Mouse (Mus musculus) forebrain, embryonic 11.5 days (tissue): ENCODE measurements around the gene Tuba3b. TPM values are rescaled to one million over a fixed set of nuclear protein-coding genes. Genes with fewer than 3 reads are reported as not detected.

ENCODE experiments used
- ATAC-seq: fragments of 200-750 bp; cut with Nextera tagmentation; replicated peaks from 2 replicates; pipeline ENCODE4 v1.8.0; 2017; ENCODE audit warnings: moderate TSS enrichment; ENCODE audit not compliant: low FRiP score
- DNase-seq: peaks from one replicate; pipeline ENCODE4 v3.0.0-alpha.2; 2017; ENCODE audit warnings: low spot score
- H3K27ac ChIP-seq: fragments of 300-500 bp; sonication (generic); 2 replicates; pipeline ENCODE4 v1.5.1; 2014; ENCODE audit warnings: low read depth, low read length
- H3K27me3 ChIP-seq: fragments of 300-500 bp; sonication (generic); 2 replicates; pipeline ENCODE4 v1.6.1; 2014; ENCODE audit warnings: mild to moderate bottlenecking, low read length, mixed read lengths; ENCODE audit not compliant: control insufficient read depth, insufficient read depth
- H3K36me3 ChIP-seq: fragments of 300-500 bp; sonication (generic); 2 replicates; pipeline ENCODE4 v1.6.1; 2014; ENCODE audit warnings: mild to moderate bottlenecking, low read length, moderate library complexity, mixed read lengths; ENCODE audit not compliant: control insufficient read depth, insufficient read depth
- H3K4me1 ChIP-seq: fragments of 300-500 bp; sonication (generic); replicated peaks from 2 replicates; pipeline ENCODE4 v1.6.1; 2014; ENCODE audit warnings: low read length, mixed read lengths; ENCODE audit not compliant: control insufficient read depth, insufficient read depth
- H3K4me2 ChIP-seq: fragments of 300-500 bp; sonication (generic); 2 replicates; pipeline ENCODE4 v1.6.1; 2014; ENCODE audit warnings: low read depth, mild to moderate bottlenecking, low read length, moderate library complexity, mixed read lengths; ENCODE audit not compliant: severe bottlenecking
- H3K4me3 ChIP-seq: fragments of 300-500 bp; sonication (generic); 2 replicates; pipeline ENCODE4 v1.5.1; 2014; ENCODE audit warnings: low read depth, low read length
- H3K9ac ChIP-seq: fragments of 300-500 bp; sonication (generic); 2 replicates; pipeline ENCODE4 v1.6.1; 2014; ENCODE audit warnings: low read length
- H3K9me3 ChIP-seq: fragments of 300-500 bp; sonication (generic); 2 replicates; pipeline ENCODE4 v1.6.1; 2016; ENCODE audit warnings: low read length, mixed read lengths; ENCODE audit not compliant: control insufficient read depth
- WGBS: fragments of 180-500 bp; shearing (Covaris S2); extraction: QIAGEN DNeasy Blood & Tissue Kit; methylation state at CpG from one replicate; pipeline ENCODE4 v1.1.7; 2014; 5-methylcytosine and 5-hydroxymethylcytosine counted together
- polyA plus RNA-seq: library from polyadenylated mRNA; unstranded; fragments of >200 nt; fragmentation: Nextera tagmentation; extraction: Ambion mirVana; gene quantifications from 2 replicates; pipeline ENCODE4 v1.2.1, GENCODE M21; 2014

The Tuba3b gene
- polyA plus RNA-seq, 1 experiment from 2014 or later = not detected

GRCm38 (mm10) chr6:145653626-145654025, 38.1 kb downstream of the Tuba3b start:
- 82% methylated on average over 5 of the region's 5 CpGs for WGBS
- no peak overlapping the region for H3K27ac ChIP-seq
- no peak overlapping the region for H3K9ac ChIP-seq
- H3K36me3 ChIP-seq = no peaks in the 10 kb centered on the region
- H3K9me3 ChIP-seq = no peaks in the 10 kb centered on the region; the same call in 1 of the 2 replicates
- no peak for ATAC-seq
- DNase-seq = no peak
- H3K27me3 ChIP-seq = no peaks in the 10 kb centered on the region
- no peak overlapping the region for H3K4me2 ChIP-seq
- H3K4me3 ChIP-seq = no peak overlapping the region
- H3K4me1 ChIP-seq = no peaks in the 10 kb centered on the region

- no peaks in the 10 kb centered on the region for H3K4me1 ChIP-seq
- no peaks in the 10 kb centered on the region for H3K27me3 ChIP-seq
- H3K9me3 ChIP-seq = no peaks in the 10 kb centered on the region; the same call in 1 of the 2 replicates
- H3K36me3 ChIP-seq = no peaks in the 10 kb centered on the region
- H3K9ac ChIP-seq = no peak overlapping the region
- ATAC-seq (peak; percentile 39; the same call in 1 of the 2 replicates), DNase-seq (no peak)
- H3K4me3 ChIP-seq = no peak overlapping the region
- WGBS = 75% methylated on average over 8 of the region's 8 CpGs
- H3K27ac ChIP-seq = no peak overlapping the region
- no peak overlapping the region for H3K4me2 ChIP-seq
These were observed 38.7 kb downstream of the Tuba3b start for GRCm38 (mm10) chr6:145654062-145654836.

- Histone ChIP-seq H3K36me3 (no peaks in the 10 kb centered on the region), H3K27ac (no peak overlapping the region), H3K4me3 (no peak overlapping the region), H3K9ac (no peak overlapping the region), H3K27me3 (no peaks in the 10 kb centered on the region), H3K9me3 (no peaks in the 10 kb centered on the region; the same call in 1 of the 2 replicates), H3K4me2 (no peak overlapping the region), H3K4me1 (no peaks in the 10 kb centered on the region)
- 88% methylated on average over 1 of the region's 1 CpGs for WGBS
- DNase-seq (no peak), ATAC-seq (no peak)
These were observed 40.1 kb downstream of the Tuba3b start for GRCm38 (mm10) chr6:145655678-145656077.

GRCm38 (mm10) chr6:145656740-145657591, 41.4 kb downstream of the Tuba3b start:
- no peaks in the 10 kb centered on the region; the same call in 1 of the 2 replicates for H3K9me3 ChIP-seq
- no peak for DNase-seq
- WGBS = 86% methylated on average over 15 of the region's 15 CpGs

GRCm38 (mm10) chr6:145659116-145659515, 43.6 kb downstream of the Tuba3b start:
- H3K4me1 ChIP-seq = no peaks in the 10 kb centered on the region
- no peak overlapping the region for H3K27ac ChIP-seq
- no peaks in the 10 kb centered on the region for H3K27me3 ChIP-seq
- H3K36me3 ChIP-seq = no peaks in the 10 kb centered on the region
- no peaks in the 10 kb centered on the region; the same call in 1 of the 2 replicates for H3K9me3 ChIP-seq
- H3K4me2 ChIP-seq = no peak overlapping the region
- 77% methylated on average over 6 of the region's 6 CpGs for WGBS
- ATAC-seq (no peak), DNase-seq (no peak)
- no peak overlapping the region for H3K9ac ChIP-seq
- H3K4me3 ChIP-seq = no peak overlapping the region

More at GRCm38 (mm10) chr6:145656740-145657591, 41.4 kb downstream of the Tuba3b start:
- Histone ChIP-seq H3K36me3 (no peaks in the 10 kb centered on the region), H3K4me2 (no peak overlapping the region), H3K27me3 (no peaks in the 10 kb centered on the region), H3K27ac (no peak overlapping the region), H3K4me3 (no peak overlapping the region), H3K9ac (no peak overlapping the region), H3K4me1 (no peaks in the 10 kb centered on the region)
- no peak for ATAC-seq

GRCm38 (mm10) chr6:145660943-145661342, 45.4 kb downstream of the Tuba3b start:
- DNase-seq (no peak), ATAC-seq (no peak)
- no peak overlapping the region for H3K4me3 ChIP-seq
- no peaks in the 10 kb centered on the region for H3K27me3 ChIP-seq
- no peaks in the 10 kb centered on the region; the same call in 1 of the 2 replicates for H3K9me3 ChIP-seq
- no peak overlapping the region for H3K27ac ChIP-seq
- H3K4me2 ChIP-seq = no peak overlapping the region
- 89% methylated on average over 11 of the region's 11 CpGs for WGBS
- H3K9ac ChIP-seq = no peak overlapping the region
- no peaks in the 10 kb centered on the region for H3K36me3 ChIP-seq
- no peaks in the 10 kb centered on the region for H3K4me1 ChIP-seq

GRCm38 (mm10) chr6:145664208-145664607, 48.7 kb downstream of the Tuba3b start:
- no peaks in the 10 kb centered on the region for H3K27me3 ChIP-seq
- no peaks in the 10 kb centered on the region for H3K36me3 ChIP-seq
- H3K27ac ChIP-seq = no peak overlapping the region
- DNase-seq (no peak), ATAC-seq (no peak)
- H3K4me1 ChIP-seq = no peaks in the 10 kb centered on the region
- no peaks in the 10 kb centered on the region for H3K9me3 ChIP-seq
- WGBS = 72% methylated on average over 5 of the region's 5 CpGs
- no peak overlapping the region for H3K4me2 ChIP-seq
- no peak overlapping the region for H3K4me3 ChIP-seq
- no peak overlapping the region for H3K9ac ChIP-seq

GRCm38 (mm10) chr6:145665751-145666150, 50.2 kb downstream of the Tuba3b start:
- Histone ChIP-seq H3K9me3 (no peaks in the 10 kb centered on the region), H3K36me3 (no peaks in the 10 kb centered on the region), H3K27me3 (no peaks in the 10 kb centered on the region), H3K4me2 (no peak overlapping the region), H3K4me1 (no peaks in the 10 kb centered on the region), H3K9ac (no peak overlapping the region), H3K4me3 (no peak overlapping the region), H3K27ac (no peak overlapping the region)
- no peak for ATAC-seq
- DNase-seq = no peak
- 87% methylated on average over 3 of the region's 3 CpGs for WGBS
